ENCODE assay signal across 17 mouse cellular contexts in the genomic region with DNA sequence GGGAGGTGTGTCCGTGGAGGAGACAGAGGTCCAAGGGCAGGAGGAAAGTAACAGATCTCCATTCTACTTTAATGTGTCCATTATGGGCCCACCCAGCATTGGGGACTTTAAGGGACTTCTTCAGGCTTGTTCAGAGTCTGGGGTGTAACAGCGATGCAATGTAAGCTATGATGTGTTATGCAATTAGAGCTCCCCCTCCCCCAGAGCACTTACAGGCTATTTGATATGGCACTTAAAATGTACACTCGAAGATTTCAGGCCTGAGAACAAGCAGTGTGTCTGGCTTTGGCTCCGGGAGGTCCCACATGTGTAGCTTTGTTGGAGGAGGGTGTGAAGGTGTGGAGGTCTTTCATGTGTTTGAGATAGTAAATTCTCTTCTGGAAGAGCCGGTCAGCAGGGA. TPM values are rescaled to one million over a fixed set of nuclear protein-coding genes. Genes with fewer than 3 reads are reported as not detected.
"Had no signal": no experiment of that assay in that cellular context is flagged by ENCODE, and none has a peak within 500 bp of the region (broad histone marks: within the 10 kb centered on the region; RNA-seq: fewer than 3 reads in every experiment).

No protein-coding gene starts in this region.

- H3K4me3 ChIP-seq: layer of hippocampus, adult 2 months; limb, embryonic 13.5 days; lung, embryonic 15.5 days; midbrain, embryonic 10.5 days; neural tube, embryonic 12.5 days had no signal

- H3K9ac ChIP-seq: limb, embryonic 13.5 days; liver, embryonic 14.5 days; lung, embryonic 15.5 days; neural tube, embryonic 12.5 days had no signal

- H3K36me3 ChIP-seq: limb, embryonic 13.5 days; lung, embryonic 15.5 days; neural tube, embryonic 12.5 days had no signal

- H3K4me2 ChIP-seq: limb, embryonic 13.5 days; lung, embryonic 15.5 days; neural tube, embryonic 12.5 days had no signal

- H3K27me3 ChIP-seq: limb, embryonic 13.5 days; lung, embryonic 15.5 days; neural tube, embryonic 12.5 days had no signal

- H3K27ac ChIP-seq: kidney, postnatal 0 days; layer of hippocampus, adult 2 months; limb, embryonic 13.5 days; liver, embryonic 14.5 days; lung, embryonic 15.5 days; midbrain, embryonic 10.5 days; neural tube, embryonic 12.5 days; stomach, postnatal 0 days had no signal

- H3K9me3 ChIP-seq: limb, embryonic 13.5 days; lung, embryonic 15.5 days; midbrain, embryonic 10.5 days; neural tube, embryonic 12.5 days had no signal

- DNase-seq: kidney, adult 11 months; kidney, adult 9 months; kidney, postnatal 4 days; left cerebral cortex, postnatal 4 days; midbrain, embryonic 14.5 days; thymus, postnatal 4 days had no signal

RNA-seq across cellular contexts. Expression of gene Usp13, which starts 7.6 kb away (rescaled TPM):
- total RNA-seq: megakaryocyte, adult 5-6 weeks; monocyte, adult 5-6 weeks; neutrophil, adult 5-6 weeks had no signal
